In genomic region chr9:78782297-78782696, GRCm38 (mm10) we compare ENCODE assay signal across 20 mouse cellular contexts.
DNase-seq lines count a peak whose midpoint lies in the region; ATAC-seq and TF ChIP-seq lines count a peak whose summit lies in the region.
"Had no signal": no experiment of that assay in that cellular context is flagged by ENCODE, and none has a peak within 500 bp of the region (broad histone marks: within the 10 kb centered on the region; RNA-seq: fewer than 3 reads in every experiment).

No protein-coding gene starts in this region.

- no peak overlapping the region for H3K27ac ChIP-seq in lung, postnatal 0 days (ENCODE audit: low read length)
- H3K27ac ChIP-seq in forebrain, embryonic 16.5 days (ENCODE audit: low read length), result no peak overlapping the region
- H3K27ac ChIP-seq: embryonic facial prominence, embryonic 12.5 days; forebrain, embryonic 13.5 days; gastrocnemius, adult 2 months; heart, embryonic 13.5 days; hindbrain, embryonic 15.5 days had no signal

- H3K36me3 ChIP-seq in lung, postnatal 0 days (ENCODE audit: insufficient read depth, low read length), result no peaks in the 10 kb centered on the region
- no peaks in the 10 kb centered on the region for H3K36me3 ChIP-seq in forebrain, embryonic 16.5 days (ENCODE audit: control insufficient read depth, insufficient read depth)
- H3K36me3 ChIP-seq: embryonic facial prominence, embryonic 12.5 days; heart, embryonic 13.5 days; hindbrain, embryonic 15.5 days had no signal

- peak; percentile 5 to 35 for DNase-seq in frontal cortex, adult 2 months (ENCODE audit: extremely low spot score in 1 of 2, low spot score in 1 of 2)
- DNase-seq in frontal cortex, postnatal 36 days (ENCODE audit: low spot score in 2 of 2), result no peak
- DNase-seq in 416B (ENCODE audit: low read depth), result peak; percentile 5
- peak; percentile 65 for DNase-seq in fat pad, adult 2 months (ENCODE audit: extremely low read depth, low read depth, low spot score)
- DNase-seq in lung, postnatal 0 days (ENCODE audit: low spot score), result no peak
- DNase-seq: adrenal gland, postnatal 14 days; cerebellum, adult 2 months; cerebellum, postnatal 10 days; embryo, embryonic 11 days; gastrocnemius, adult 2 months; gastrocnemius, postnatal 25 days; heart, adult 11 months; heart, postnatal 36 days had no signal

- TF ChIP-seq CTCF in lung, postnatal 0 days (IDR thresholded peaks at IDR 0.05), result no peak

- H3K9me3 ChIP-seq in lung, postnatal 0 days (ENCODE audit: low read length), result no peaks in the 10 kb centered on the region
- no peaks in the 10 kb centered on the region for H3K9me3 ChIP-seq in forebrain, embryonic 16.5 days (ENCODE audit: control insufficient read depth, low read length)
- H3K9me3 ChIP-seq: embryonic facial prominence, embryonic 12.5 days; forebrain, embryonic 13.5 days; heart, embryonic 13.5 days; hindbrain, embryonic 15.5 days had no signal

- H3K4me3 ChIP-seq in lung, postnatal 0 days (ENCODE audit: low read depth, low read length), result no peak overlapping the region
- no peak overlapping the region for H3K4me3 ChIP-seq in forebrain, embryonic 16.5 days (replicated peaks; ENCODE audit: low read length)
- H3K4me3 ChIP-seq: embryonic facial prominence, embryonic 12.5 days; forebrain, embryonic 13.5 days; gastrocnemius, adult 2 months; heart, embryonic 13.5 days; hindbrain, embryonic 15.5 days had no signal

- WGBS in lung, postnatal 0 days, result 87% methylated on average over 4 of the region's 4 CpGs
- 94% methylated on average over 4 of the region's 4 CpGs for WGBS in forebrain, embryonic 16.5 days

- no peak for ATAC-seq in lung, postnatal 0 days
- no peak for ATAC-seq in forebrain, embryonic 16.5 days
- ATAC-seq: forebrain, embryonic 13.5 days; inflammation-experienced regulatory T-cells, adult 6 months; intestine, postnatal 0 days had no signal

- H3K27me3 ChIP-seq in lung, postnatal 0 days (replicated peaks; ENCODE audit: insufficient read depth, low read length), result no peaks in the 10 kb centered on the region
- no peaks in the 10 kb centered on the region for H3K27me3 ChIP-seq in forebrain, embryonic 16.5 days (replicated peaks; ENCODE audit: control insufficient read depth, insufficient read depth, low read length)
- H3K27me3 ChIP-seq: embryonic facial prominence, embryonic 12.5 days; forebrain, embryonic 13.5 days; hindbrain, embryonic 15.5 days had no signal

- no peak for TF ChIP-seq EP300 in lung, postnatal 0 days (IDR thresholded peaks at IDR 0.05)

- no peak overlapping the region for H3K4me2 ChIP-seq in lung, postnatal 0 days (replicated peaks; ENCODE audit: low read depth, low read length)
- H3K4me2 ChIP-seq in forebrain, embryonic 16.5 days (ENCODE audit: low read length), result no peak overlapping the region
- H3K4me2 ChIP-seq: embryonic facial prominence, embryonic 12.5 days; forebrain, embryonic 13.5 days; heart, embryonic 13.5 days; hindbrain, embryonic 15.5 days had no signal

- no peaks in the 10 kb centered on the region for H3K4me1 ChIP-seq in lung, postnatal 0 days (ENCODE audit: insufficient read depth, low read depth, low read length)
- H3K4me1 ChIP-seq in forebrain, embryonic 16.5 days (replicated peaks; ENCODE audit: control insufficient read depth, insufficient read depth, low read length), result no peaks in the 10 kb centered on the region
- H3K4me1 ChIP-seq: forebrain, embryonic 13.5 days; heart, embryonic 13.5 days; hindbrain, embryonic 15.5 days had no signal

- H3K9ac ChIP-seq in lung, postnatal 0 days (replicated peaks; ENCODE audit: low read depth), result no peak overlapping the region
- no peak overlapping the region for H3K9ac ChIP-seq in forebrain, embryonic 16.5 days (replicated peaks; ENCODE audit: low read depth, low read length)
- H3K9ac ChIP-seq: embryonic facial prominence, embryonic 12.5 days; forebrain, embryonic 13.5 days; heart, embryonic 13.5 days; hindbrain, embryonic 15.5 days had no signal

Comparison
In these comparisons a context has a peak if more than half of its experiments do, and no peak if none do; other contexts are left out.
1. DNase-seq: peak in frontal cortex, adult 2 months (2 of 2), 416B (single experiment) and fat pad, adult 2 months (single experiment); none in frontal cortex, postnatal 36 days (0 of 2) and lung, postnatal 0 days (single experiment).